Mouse (Mus musculus) mesoderm, embryonic 11.5 days (tissue): Measurements from ENCODE around the gene Cd2bp2.

ENCODE experiments used
- DNase-seq: peaks from one replicate; pipeline ENCODE4 v3.0.0-alpha.2; 2012; ENCODE audit warnings: low read depth, low spot score

Gene Cd2bp2

GRCm38 (mm10) chr7:127142214-127142613 is 53.6 kb downstream of the Cd2bp2 start:
- DNase-seq, result no peak
